Comparison of ENCODE assay signal across 9 mouse cellular contexts in the genomic region with DNA sequence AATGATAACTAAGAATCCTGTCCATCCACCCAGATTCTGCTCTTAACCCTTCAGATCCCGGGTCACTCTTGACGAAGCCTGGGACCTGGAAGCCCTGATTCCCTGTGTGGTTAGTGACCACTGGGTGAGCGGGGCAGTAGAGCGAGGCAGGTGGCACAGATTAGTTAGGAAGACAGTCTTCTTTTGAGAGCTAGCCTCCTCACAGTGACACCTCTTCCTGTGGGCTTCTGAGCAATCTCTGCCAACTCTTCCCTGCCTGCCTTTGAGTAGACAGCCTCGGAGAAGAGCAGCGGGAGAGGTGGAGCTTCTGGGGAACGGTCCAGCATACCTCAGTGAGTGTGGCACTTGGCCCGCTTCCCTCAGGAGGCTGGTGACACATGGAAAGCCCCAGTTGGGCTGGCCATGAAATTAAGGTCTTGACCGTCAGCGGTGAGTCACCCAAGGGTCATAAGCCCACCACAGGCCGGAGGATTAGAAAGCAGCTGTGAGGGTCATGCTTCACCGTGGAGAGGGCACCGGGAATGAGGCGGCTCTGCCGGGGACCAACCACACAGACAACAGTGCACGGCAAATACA. TPM values are rescaled to one million over a fixed set of nuclear protein-coding genes. Genes with fewer than 3 reads are reported as not detected.
DNase-seq lines count a peak whose midpoint lies in the region; ATAC-seq lines count a peak whose summit lies in the region.
"Had no signal": no experiment of that assay in that cellular context is flagged by ENCODE, and none has a peak within 500 bp of the region (broad histone marks: within the 10 kb centered on the region; RNA-seq: fewer than 3 reads in every experiment).

No protein-coding gene starts in this region.

- no peaks in the 10 kb centered on the region for H3K9me3 ChIP-seq in heart, embryonic 13.5 days
- no peaks in the 10 kb centered on the region for H3K9me3 ChIP-seq in midbrain, embryonic 11.5 days (ENCODE audit: control insufficient read depth, low read length)
- H3K9me3 ChIP-seq: neural tube, embryonic 12.5 days had no signal

- no peak overlapping the region; the same call in 1 of the 2 replicates for H3K27ac ChIP-seq in heart, embryonic 13.5 days (replicated peaks)
- no peak overlapping the region for H3K27ac ChIP-seq in midbrain, embryonic 11.5 days (ENCODE audit: low read depth, low read length)
- H3K27ac ChIP-seq: neural tube, embryonic 12.5 days had no signal

- WGBS in heart, embryonic 13.5 days = 75% methylated on average over 16 of the region's 16 CpGs
- WGBS in midbrain, embryonic 11.5 days = 73% methylated on average over 16 of the region's 16 CpGs

- intact Hi-C loops in left cerebral cortex, postnatal 14 days (cut with DNase I) = no loop called here

- H3K27me3 ChIP-seq in heart, embryonic 13.5 days (replicated peaks) = no peaks in the 10 kb centered on the region
- no peaks in the 10 kb centered on the region for H3K27me3 ChIP-seq in midbrain, embryonic 11.5 days (ENCODE audit: control insufficient read depth, insufficient read depth, low read length)
- H3K27me3 ChIP-seq: neural tube, embryonic 12.5 days had no signal

- 0 out of 2 replicates have a peak overlapping the region, but pooled peaks have one; percentile 59 for H3K4me2 ChIP-seq in heart, embryonic 13.5 days
- H3K4me2 ChIP-seq in midbrain, embryonic 11.5 days = no peak overlapping the region
- H3K4me2 ChIP-seq: neural tube, embryonic 12.5 days had no signal

- no peak overlapping the region for H3K4me3 ChIP-seq in heart, embryonic 13.5 days
- no peak overlapping the region for H3K4me3 ChIP-seq in midbrain, embryonic 11.5 days (ENCODE audit: low read depth, low read length)
- H3K4me3 ChIP-seq: neural tube, embryonic 12.5 days had no signal

- ATAC-seq in heart, embryonic 13.5 days (ENCODE audit: extremely low read depth, insufficient number of reproducible peaks, low FRiP score, low TSS enrichment) = no peak
- ATAC-seq in erythroid progenitor cell, adult 5-6 weeks (replicated peaks; ENCODE audit: low FRiP score, poor library complexity, severe bottlenecking) = 0 out of 2 replicates have a peak, but pooled peaks have one; percentile 25
- no peak for ATAC-seq in midbrain, embryonic 11.5 days (ENCODE audit: low FRiP score)

- no peak overlapping the region for H3K9ac ChIP-seq in heart, embryonic 13.5 days
- H3K9ac ChIP-seq in midbrain, embryonic 11.5 days (ENCODE audit: low read length) = no peak overlapping the region
- H3K9ac ChIP-seq: neural tube, embryonic 12.5 days had no signal

- H3K4me1 ChIP-seq in heart, embryonic 13.5 days = peaks cover 9% of the 10 kb centered on the region
- no peaks in the 10 kb centered on the region for H3K4me1 ChIP-seq in midbrain, embryonic 11.5 days (ENCODE audit: control insufficient read depth, insufficient read depth, low read length)
- H3K4me1 ChIP-seq: neural tube, embryonic 12.5 days had no signal

- no peak for DNase-seq in heart, adult 9 months (ENCODE audit: low spot score in 2 of 2)
- DNase-seq in urinary bladder, postnatal 25 days (ENCODE audit: low spot score) = peak; percentile 7
- DNase-seq in urinary bladder, adult 2 months (ENCODE audit: low spot score) = no peak
- no peak for DNase-seq in thymus, postnatal 10 days (ENCODE audit: low spot score in 2 of 2)
- no peak for DNase-seq in midbrain, embryonic 11.5 days (ENCODE audit: low spot score, missing footprints)
- no peak for DNase-seq in left cerebral cortex, postnatal 14 days (ENCODE audit: low spot score in 2 of 2)

- no peaks in the 10 kb centered on the region for H3K36me3 ChIP-seq in heart, embryonic 13.5 days
- H3K36me3 ChIP-seq in midbrain, embryonic 11.5 days (ENCODE audit: control insufficient read depth, insufficient read depth, low read length) = no peaks in the 10 kb centered on the region
- H3K36me3 ChIP-seq: neural tube, embryonic 12.5 days had no signal

RNA-seq across cellular contexts. Expression of a gene that starts 1.2 kb away (rescaled TPM):
- 9.1 and 11.2 TPM in 2 replicates for polyA plus RNA-seq in heart, embryonic 13.5 days (2015; fragmentation: Nextera tagmentation; extraction: Ambion mirVana)
- polyA plus RNA-seq in urinary bladder, adult 2 months (2012; rRNA removed) = 76.5 and 93.8 TPM in 2 replicates
- total RNA-seq in erythroid progenitor cell, adult 5-6 weeks (2015; ENCODE audit: low replicate concordance) = 0.36 and 0.42 TPM in 2 replicates
- 0.90 TPM in 1 of 2 replicates, not detected in the other for total RNA-seq in erythroid progenitor cell, adult 5-6 weeks (2017; ENCODE audit: low replicate concordance)
- polyA plus RNA-seq in midbrain, embryonic 11.5 days (2014; fragmentation: Nextera tagmentation; extraction: Ambion mirVana) = 21.6 and 23.1 TPM in 2 replicates
- 1 to 10 TPM; 7.6 to 9.9 TPM for total RNA-seq in left cerebral cortex, postnatal 14 days (2021)
